Comparison of ENCODE assay signal across 32 mouse cellular contexts in genomic region chr2:66596145-66596544, GRCm38 (mm10). TPM values are rescaled to one million over a fixed set of nuclear protein-coding genes. Genes with fewer than 3 reads are reported as not detected.
DNase-seq lines count a peak whose midpoint lies in the region; ATAC-seq and TF ChIP-seq lines count a peak whose summit lies in the region.
"Had no signal": no experiment of that assay in that cellular context is flagged by ENCODE, and none has a peak within 500 bp of the region (broad histone marks: within the 10 kb centered on the region; RNA-seq: fewer than 3 reads in every experiment).

No protein-coding gene starts in this region.

- TF ChIP-seq POLR2A in myocyte (IDR thresholded peaks at IDR 0.05; ENCODE audit: insufficient read length, low read depth), result no peak

- TF ChIP-seq CTCF in hindbrain, postnatal 0 days (IDR thresholded peaks at IDR 0.05; ENCODE audit: low read depth), result no peak
- no peak for TF ChIP-seq CTCF in intestine, postnatal 0 days (IDR thresholded peaks at IDR 0.05; ENCODE audit: low read depth)

- no peaks in the 10 kb centered on the region for H3K9me3 ChIP-seq in hindbrain, embryonic 11.5 days (ENCODE audit: control insufficient read depth, low read length)
- no peaks in the 10 kb centered on the region for H3K9me3 ChIP-seq in hindbrain, postnatal 0 days (ENCODE audit: low read length)
- H3K9me3 ChIP-seq in neural tube, embryonic 12.5 days, result no peaks in the 10 kb centered on the region
- H3K9me3 ChIP-seq in neural tube, embryonic 15.5 days (replicated peaks), result no peaks in the 10 kb centered on the region
- H3K9me3 ChIP-seq in intestine, postnatal 0 days (ENCODE audit: control insufficient read depth), result no peaks in the 10 kb centered on the region
- H3K9me3 ChIP-seq: embryonic facial prominence, embryonic 12.5 days; embryonic facial prominence, embryonic 15.5 days; forebrain, embryonic 12.5 days; forebrain, embryonic 15.5 days; heart, embryonic 10.5 days; heart, embryonic 13.5 days; hindbrain, embryonic 13.5 days had no signal

- no peak overlapping the region for H3ac ChIP-seq in myocyte (ENCODE audit: control insufficient read depth, insufficient read length)

- H3K4me1 ChIP-seq in hindbrain, embryonic 11.5 days (replicated peaks; ENCODE audit: control insufficient read depth, insufficient read depth, low read length), result no peaks in the 10 kb centered on the region
- no peaks in the 10 kb centered on the region for H3K4me1 ChIP-seq in hindbrain, postnatal 0 days (ENCODE audit: insufficient read depth, low read length)
- H3K4me1 ChIP-seq in neural tube, embryonic 12.5 days, result no peaks in the 10 kb centered on the region
- H3K4me1 ChIP-seq in neural tube, embryonic 15.5 days, result no peaks in the 10 kb centered on the region
- H3K4me1 ChIP-seq in intestine, postnatal 0 days (replicated peaks; ENCODE audit: control insufficient read depth, insufficient read depth, low read length), result no peaks in the 10 kb centered on the region
- H3K4me1 ChIP-seq: embryonic facial prominence, embryonic 12.5 days; embryonic facial prominence, embryonic 15.5 days; forebrain, embryonic 12.5 days; forebrain, embryonic 15.5 days; heart, embryonic 10.5 days; heart, embryonic 13.5 days; hindbrain, embryonic 13.5 days had no signal

- no peaks in the 10 kb centered on the region for H3K79me2 ChIP-seq in myocyte (ENCODE audit: control insufficient read depth, insufficient read depth)

- WGBS in hindbrain, embryonic 11.5 days, result 53% methylated on average over 5 of the region's 5 CpGs
- 52% methylated on average over 5 of the region's 5 CpGs for WGBS in hindbrain, postnatal 0 days
- 56% methylated on average over 5 of the region's 5 CpGs for WGBS in neural tube, embryonic 12.5 days
- 58% methylated on average over 5 of the region's 5 CpGs for WGBS in neural tube, embryonic 15.5 days
- WGBS in intestine, postnatal 0 days, result 42% methylated on average over 5 of the region's 5 CpGs

- no peak overlapping the region for H3K4me3 ChIP-seq in hindbrain, embryonic 11.5 days (ENCODE audit: low read depth, low read length)
- no peak overlapping the region for H3K4me3 ChIP-seq in hindbrain, postnatal 0 days (ENCODE audit: low read length)
- H3K4me3 ChIP-seq in neural tube, embryonic 12.5 days, result no peak overlapping the region
- no peak overlapping the region for H3K4me3 ChIP-seq in neural tube, embryonic 15.5 days (replicated peaks)
- no peak overlapping the region for H3K4me3 ChIP-seq in myocyte
- H3K4me3 ChIP-seq in intestine, postnatal 0 days (ENCODE audit: low read depth, low read length), result no peak overlapping the region
- H3K4me3 ChIP-seq: embryonic facial prominence, embryonic 12.5 days; embryonic facial prominence, embryonic 15.5 days; erythroblast, embryonic 14.5 days; forebrain, embryonic 12.5 days; forebrain, embryonic 15.5 days; heart, adult 2 months; heart, embryonic 10.5 days; heart, embryonic 13.5 days; hindbrain, embryonic 13.5 days had no signal

- no peaks in the 10 kb centered on the region for H3K27me3 ChIP-seq in hindbrain, embryonic 11.5 days (ENCODE audit: control insufficient read depth, insufficient read depth, low read length)
- no peaks in the 10 kb centered on the region for H3K27me3 ChIP-seq in hindbrain, postnatal 0 days (ENCODE audit: insufficient read depth, low read length)
- no peaks in the 10 kb centered on the region for H3K27me3 ChIP-seq in neural tube, embryonic 12.5 days (replicated peaks)
- H3K27me3 ChIP-seq in neural tube, embryonic 15.5 days (replicated peaks), result no peaks in the 10 kb centered on the region
- H3K27me3 ChIP-seq in myocyte (ENCODE audit: control insufficient read depth, insufficient read depth, insufficient read length), result no peaks in the 10 kb centered on the region
- H3K27me3 ChIP-seq in intestine, postnatal 0 days (replicated peaks; ENCODE audit: control insufficient read depth, insufficient read depth, low read length), result no peaks in the 10 kb centered on the region
- H3K27me3 ChIP-seq: embryonic facial prominence, embryonic 12.5 days; embryonic facial prominence, embryonic 15.5 days; forebrain, embryonic 12.5 days; forebrain, embryonic 15.5 days; heart, embryonic 13.5 days; hindbrain, embryonic 13.5 days; Patski had no signal

- DNase-seq in hindbrain, embryonic 11.5 days (ENCODE audit: low spot score), result peak; percentile 9
- DNase-seq in hindbrain, postnatal 0 days (ENCODE audit: low spot score), result no peak
- DNase-seq in embryo, embryonic 10.5 days (ENCODE audit: low spot score), result peak; percentile 17
- DNase-seq: adrenal gland, postnatal 10 days; adrenal gland, postnatal 36 days; cerebellum, adult 18-20 months; cerebellum, adult 9-10 months; cerebellum, postnatal 14 days; gastrocnemius, postnatal 10 days; gastrocnemius, postnatal 36 days; heart, adult 2 months; kidney, adult 2 months had no signal

- no peaks in the 10 kb centered on the region for H3K36me3 ChIP-seq in hindbrain, embryonic 11.5 days (ENCODE audit: control insufficient read depth, insufficient read depth, low read length)
- H3K36me3 ChIP-seq in hindbrain, postnatal 0 days (ENCODE audit: insufficient read depth, low read length), result no peaks in the 10 kb centered on the region
- H3K36me3 ChIP-seq in neural tube, embryonic 12.5 days, result no peaks in the 10 kb centered on the region
- H3K36me3 ChIP-seq in neural tube, embryonic 15.5 days, result no peaks in the 10 kb centered on the region
- no peaks in the 10 kb centered on the region for H3K36me3 ChIP-seq in myocyte (ENCODE audit: control insufficient read depth, insufficient read depth)
- no peaks in the 10 kb centered on the region for H3K36me3 ChIP-seq in intestine, postnatal 0 days (ENCODE audit: control insufficient read depth, insufficient read depth)
- H3K36me3 ChIP-seq: embryonic facial prominence, embryonic 12.5 days; embryonic facial prominence, embryonic 15.5 days; forebrain, embryonic 12.5 days; forebrain, embryonic 15.5 days; heart, embryonic 10.5 days; heart, embryonic 13.5 days; hindbrain, embryonic 13.5 days had no signal

- H3K27ac ChIP-seq in hindbrain, embryonic 11.5 days (ENCODE audit: low read depth, low read length), result no peak overlapping the region
- H3K27ac ChIP-seq in hindbrain, postnatal 0 days, result no peak overlapping the region
- no peak overlapping the region for H3K27ac ChIP-seq in neural tube, embryonic 12.5 days
- H3K27ac ChIP-seq in neural tube, embryonic 15.5 days (replicated peaks), result no peak overlapping the region
- H3K27ac ChIP-seq in intestine, postnatal 0 days (ENCODE audit: low read depth, low read length), result no peak overlapping the region
- H3K27ac ChIP-seq: embryonic facial prominence, embryonic 12.5 days; embryonic facial prominence, embryonic 15.5 days; forebrain, embryonic 12.5 days; forebrain, embryonic 15.5 days; heart, adult 2 months; heart, embryonic 10.5 days; heart, embryonic 13.5 days; hindbrain, embryonic 13.5 days had no signal

- H3K4me2 ChIP-seq in hindbrain, embryonic 11.5 days (replicated peaks; ENCODE audit: low read depth, low read length), result no peak overlapping the region
- no peak overlapping the region for H3K4me2 ChIP-seq in hindbrain, postnatal 0 days (ENCODE audit: low read depth, low read length)
- H3K4me2 ChIP-seq in neural tube, embryonic 12.5 days (replicated peaks), result no peak overlapping the region
- H3K4me2 ChIP-seq in neural tube, embryonic 15.5 days, result no peak overlapping the region
- peak overlapping the region; percentile 76 for H3K4me2 ChIP-seq in myocyte (ENCODE audit: low read depth)
- H3K4me2 ChIP-seq in intestine, postnatal 0 days (replicated peaks; ENCODE audit: low read depth), result no peak overlapping the region
- H3K4me2 ChIP-seq: embryonic facial prominence, embryonic 12.5 days; embryonic facial prominence, embryonic 15.5 days; forebrain, embryonic 12.5 days; forebrain, embryonic 15.5 days; heart, embryonic 13.5 days; hindbrain, embryonic 13.5 days had no signal

- ATAC-seq in hindbrain, embryonic 11.5 days (ENCODE audit: low FRiP score), result peak; percentile 66
- ATAC-seq in hindbrain, postnatal 0 days, result no peak
- 0 out of 2 replicates have a peak, but pooled peaks have one; percentile 41 for ATAC-seq in neural tube, embryonic 12.5 days (ENCODE audit: low FRiP score, low read depth)
- ATAC-seq in neural tube, embryonic 15.5 days (ENCODE audit: low FRiP score), result no peak
- ATAC-seq in erythroblast, adult 5-6 weeks (replicated peaks; ENCODE audit: low FRiP score, poor library complexity, severe bottlenecking), result no peak
- ATAC-seq in intestine, postnatal 0 days, result no peak
- ATAC-seq: forebrain, embryonic 15.5 days; hindbrain, embryonic 16.5 days; inflammation-experienced regulatory T-cells, adult 6 months; intestine, embryonic 16.5 days; Patski had no signal

- H3K9ac ChIP-seq in hindbrain, embryonic 11.5 days (ENCODE audit: low read depth, low read length), result no peak overlapping the region
- H3K9ac ChIP-seq in hindbrain, postnatal 0 days (replicated peaks; ENCODE audit: low read length), result no peak overlapping the region
- H3K9ac ChIP-seq in neural tube, embryonic 12.5 days, result no peak overlapping the region
- no peak overlapping the region for H3K9ac ChIP-seq in neural tube, embryonic 15.5 days (replicated peaks)
- H3K9ac ChIP-seq in intestine, postnatal 0 days (ENCODE audit: low read depth, low read length), result no peak overlapping the region
- H3K9ac ChIP-seq: embryonic facial prominence, embryonic 12.5 days; embryonic facial prominence, embryonic 15.5 days; forebrain, embryonic 12.5 days; forebrain, embryonic 15.5 days; heart, embryonic 13.5 days; hindbrain, embryonic 13.5 days had no signal

TF ChIP-seq in myocyte, 11 proteins besides CTCF, POLR2A, EP300 and RAD21:
- TF ChIP-seq MYOD1 (IDR thresholded peaks at IDR 0.05; ENCODE audit: control insufficient read depth in 1 of 3, insufficient read length in 2 of 3, low read depth in 2 of 3) (peak in 1 of 3 experiments; percentile 40), REST (IDR thresholded peaks at IDR 0.05; ENCODE audit: insufficient read depth, insufficient read length) (no peak)

RNA-seq across cellular contexts. Expression of gene Scn9a, which starts 38.6 kb away (rescaled TPM):
- polyA plus RNA-seq in hindbrain, embryonic 11.5 days (2014; fragmentation: Nextera tagmentation; extraction: Ambion mirVana), result 3.7 and 6.0 TPM in 2 replicates
- total RNA-seq in hindbrain, postnatal 0 days (2014; rRNA removed), result 5.8 and 6.5 TPM in 2 replicates
- 10.1 and 11.2 TPM in 2 replicates for polyA plus RNA-seq in hindbrain, postnatal 0 days (2015; fragmentation: Nextera tagmentation; extraction: Ambion mirVana)
- polyA plus RNA-seq in neural tube, embryonic 12.5 days (2016; fragmentation: Nextera tagmentation; extraction: Ambion mirVana), result 14.9 and 22.1 TPM in 2 replicates
- polyA plus RNA-seq in neural tube, embryonic 15.5 days (2015; fragmentation: Nextera tagmentation; extraction: Ambion mirVana), result 15.0 and 17.2 TPM in 2 replicates
- 0.22 TPM for polyA plus RNA-seq in myocyte (2012; fragmentation: generic; extraction: Trizol)
- not detected in 2 replicates for total RNA-seq in erythroblast, adult 5-6 weeks (2015; ENCODE audit: low replicate concordance)
- 0.09 TPM in 1 of 2 replicates, not detected in the other for total RNA-seq in erythroblast, adult 5-6 weeks (2017; ENCODE audit: low replicate concordance)
- 0.70 and 0.84 TPM in 2 replicates for polyA plus RNA-seq in intestine, postnatal 0 days (2015; fragmentation: Nextera tagmentation; extraction: Ambion mirVana)
- total RNA-seq: gastrocnemius, adult 18-20 months; gastrocnemius, postnatal 36 days; granulocyte monocyte progenitor cell, adult 5-6 weeks; heart, postnatal 25 days had no signal
- polyA plus RNA-seq: erythroblast, embryonic 14.5 days; heart, adult 2 months; inflammation-experienced regulatory T-cells, adult 6 months; Patski had no signal

Comparison
In these comparisons a context has a peak if more than half of its experiments do, and no peak if none do; other contexts are left out.
1. ATAC-seq: peak in hindbrain, embryonic 11.5 days (single experiment) and neural tube, embryonic 12.5 days (single experiment); none in hindbrain, postnatal 0 days (single experiment), neural tube, embryonic 15.5 days (single experiment), erythroblast, adult 5-6 weeks (single experiment) and intestine, postnatal 0 days (single experiment).